Mouse (Mus musculus): ENCODE results near the gene Mpzl2.

GRCm38 (mm10) chr9:45042947-45043346, 3.3 kb downstream of the Mpzl2 start:
- TF ChIP-seq CTCF (IDR thresholded peaks at IDR 0.05; ENCODE audit: insufficient read depth, low read depth, low read length) (no peak), POLR2A (IDR thresholded peaks at IDR 0.05; ENCODE audit: insufficient read depth, low read depth, low read length) (no peak)

Measured in olfactory bulb, adult 2 months (tissue).